Comparison of ENCODE assay signal across 26 mouse cellular contexts in the genomic region with DNA sequence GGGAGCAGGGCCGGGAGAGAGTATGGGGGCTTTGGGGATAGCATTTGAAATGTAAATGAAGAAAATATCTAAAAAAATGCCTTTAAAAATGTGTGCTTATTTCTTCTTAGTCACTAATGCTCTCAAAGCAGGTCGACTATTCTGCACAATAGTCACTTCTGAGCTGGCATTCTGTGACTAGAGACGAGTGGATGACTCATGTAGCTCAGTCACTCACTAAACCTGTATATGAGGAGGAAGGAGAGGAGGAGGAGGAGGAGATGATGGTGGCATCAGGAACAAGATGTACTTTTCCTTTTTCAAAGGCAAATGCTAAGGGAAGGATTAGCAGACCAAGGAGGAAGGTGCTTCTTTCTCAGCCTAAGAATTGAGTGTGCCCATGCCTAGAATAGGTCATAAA.
"Had no signal": no experiment of that assay in that cellular context is flagged by ENCODE, and none has a peak within 500 bp of the region (broad histone marks: within the 10 kb centered on the region; RNA-seq: fewer than 3 reads in every experiment).

No protein-coding gene starts in this region.

- ATAC-seq: hindbrain, embryonic 16.5 days; inflammation-experienced regulatory T-cells, adult 6 months; intestine, embryonic 15.5 days; intestine, postnatal 0 days had no signal

- H3K27me3 ChIP-seq: heart, embryonic 13.5 days; heart, embryonic 15.5 days; intestine, embryonic 15.5 days; limb, embryonic 12.5 days; liver, embryonic 13.5 days had no signal

- H3K27ac ChIP-seq: heart, adult 2 months; heart, embryonic 13.5 days; heart, embryonic 15.5 days; hindbrain, embryonic 14.5 days; intestine, embryonic 15.5 days; layer of hippocampus, adult 2 months; left cerebral cortex, adult 2 months; limb, embryonic 10.5 days; limb, embryonic 12.5 days; liver, embryonic 13.5 days had no signal

- H3K9ac ChIP-seq: heart, embryonic 13.5 days; heart, embryonic 15.5 days; hindbrain, embryonic 14.5 days; intestine, embryonic 15.5 days; limb, embryonic 12.5 days; liver, embryonic 13.5 days had no signal

- DNase-seq: gastrocnemius, postnatal 14 days; gastrocnemius, postnatal 36 days; heart, adult 11 months; heart, adult 2 months; heart, postnatal 14 days; heart, postnatal 36 days; kidney, adult 18-20 months; kidney, adult 8-10 months; kidney, postnatal 10 days; kidney, postnatal 25 days; kidney, postnatal 4 days; liver; liver, embryonic 13.5 days had no signal

- H3K4me1 ChIP-seq: heart, embryonic 13.5 days; heart, embryonic 15.5 days; intestine, embryonic 15.5 days; limb, embryonic 10.5 days; limb, embryonic 12.5 days; liver, embryonic 13.5 days had no signal

- H3K36me3 ChIP-seq: heart, embryonic 13.5 days; heart, embryonic 15.5 days; intestine, embryonic 15.5 days; limb, embryonic 10.5 days; limb, embryonic 12.5 days; liver, embryonic 13.5 days had no signal

- H3K9me3 ChIP-seq: heart, embryonic 13.5 days; heart, embryonic 15.5 days; intestine, embryonic 15.5 days; limb, embryonic 10.5 days; limb, embryonic 12.5 days; liver, embryonic 13.5 days had no signal

- H3K4me3 ChIP-seq: heart, adult 2 months; heart, embryonic 13.5 days; heart, embryonic 15.5 days; intestine, embryonic 15.5 days; layer of hippocampus, adult 2 months; left cerebral cortex, adult 2 months; limb, embryonic 10.5 days; limb, embryonic 12.5 days; liver, embryonic 13.5 days had no signal

- H3K4me2 ChIP-seq: heart, embryonic 11.5 days; heart, embryonic 13.5 days; heart, embryonic 15.5 days; hindbrain, embryonic 14.5 days; intestine, embryonic 15.5 days; limb, embryonic 12.5 days; liver, embryonic 11.5 days; liver, embryonic 13.5 days had no signal
